Comparison of ENCODE assay signal across 10 mouse cellular contexts in the genomic region with DNA sequence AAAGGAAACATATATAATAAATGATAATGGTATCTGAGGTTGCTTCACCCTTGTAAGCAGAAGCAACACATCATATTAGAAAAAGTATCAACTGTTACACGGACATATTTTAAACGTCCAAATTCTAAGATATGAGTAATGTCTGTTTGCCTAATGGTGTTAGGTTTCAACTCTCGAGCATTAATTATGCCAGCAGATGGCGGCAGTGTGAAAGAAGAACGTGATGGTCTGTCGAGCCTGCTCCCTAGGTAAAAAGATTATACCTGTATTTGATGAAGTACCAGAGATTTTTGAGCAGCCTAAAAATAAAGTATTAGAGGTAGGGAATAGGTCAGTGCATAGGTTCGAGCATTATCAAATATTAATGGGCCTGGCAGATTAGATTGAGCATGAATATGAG. TPM values are rescaled to one million over a fixed set of nuclear protein-coding genes. Genes with fewer than 3 reads are reported as not detected.
DNase-seq lines count a peak whose midpoint lies in the region; ATAC-seq and TF ChIP-seq lines count a peak whose summit lies in the region.
"Had no signal": no experiment of that assay in that cellular context is flagged by ENCODE, and none has a peak within 500 bp of the region (broad histone marks: within the 10 kb centered on the region; RNA-seq: fewer than 3 reads in every experiment).

No protein-coding gene starts in this region.

- ATAC-seq in forebrain, embryonic 12.5 days (ENCODE audit: low FRiP score), result no peak
- ATAC-seq in lung, postnatal 0 days, result 0 out of 2 replicates have a peak, but pooled peaks have one; percentile 41

- no peak overlapping the region for H3K4me3 ChIP-seq in forebrain, embryonic 10.5 days
- no peak overlapping the region for H3K4me3 ChIP-seq in forebrain, embryonic 12.5 days (replicated peaks)
- H3K4me3 ChIP-seq in lung, postnatal 0 days (ENCODE audit: low read depth, low read length), result no peak overlapping the region

- H3K4me1 ChIP-seq in forebrain, embryonic 10.5 days, result no peaks in the 10 kb centered on the region
- no peaks in the 10 kb centered on the region for H3K4me1 ChIP-seq in forebrain, embryonic 12.5 days
- no peaks in the 10 kb centered on the region for H3K4me1 ChIP-seq in lung, postnatal 0 days (ENCODE audit: insufficient read depth, low read depth, low read length)

- H3K27ac ChIP-seq in forebrain, embryonic 10.5 days, result no peak overlapping the region
- H3K27ac ChIP-seq in forebrain, embryonic 12.5 days, result no peak overlapping the region
- no peak overlapping the region for H3K27ac ChIP-seq in lung, postnatal 0 days (ENCODE audit: low read length)

- H3K36me3 ChIP-seq in forebrain, embryonic 10.5 days (replicated peaks), result no peaks in the 10 kb centered on the region
- H3K36me3 ChIP-seq in forebrain, embryonic 12.5 days (replicated peaks), result no peaks in the 10 kb centered on the region
- H3K36me3 ChIP-seq in lung, postnatal 0 days (ENCODE audit: insufficient read depth, low read length), result no peaks in the 10 kb centered on the region

- WGBS in forebrain, embryonic 10.5 days, result 7% methylated on average over 7 of the region's 7 CpGs
- WGBS in forebrain, embryonic 12.5 days, result 9% methylated on average over 7 of the region's 7 CpGs
- 3% methylated on average over 7 of the region's 7 CpGs for WGBS in lung, postnatal 0 days

- TF ChIP-seq EP300 in lung, postnatal 0 days (IDR thresholded peaks at IDR 0.05), result no peak

- no peak overlapping the region for H3K9ac ChIP-seq in forebrain, embryonic 12.5 days
- no peak overlapping the region for H3K9ac ChIP-seq in lung, postnatal 0 days (replicated peaks; ENCODE audit: low read depth)

- TF ChIP-seq CTCF in lung, postnatal 0 days (IDR thresholded peaks at IDR 0.05), result peak; percentile 81

- H3K9me3 ChIP-seq in forebrain, embryonic 10.5 days, result no peaks in the 10 kb centered on the region
- H3K9me3 ChIP-seq in forebrain, embryonic 12.5 days, result no peaks in the 10 kb centered on the region
- H3K9me3 ChIP-seq in lung, postnatal 0 days (ENCODE audit: low read length), result no peaks in the 10 kb centered on the region

- H3K27me3 ChIP-seq in forebrain, embryonic 10.5 days (ENCODE audit: poor library complexity, severe bottlenecking), result no peaks in the 10 kb centered on the region
- no peaks in the 10 kb centered on the region for H3K27me3 ChIP-seq in forebrain, embryonic 12.5 days
- H3K27me3 ChIP-seq in lung, postnatal 0 days (replicated peaks; ENCODE audit: insufficient read depth, low read length), result no peaks in the 10 kb centered on the region

- no peak overlapping the region for H3K4me2 ChIP-seq in forebrain, embryonic 12.5 days
- no peak overlapping the region for H3K4me2 ChIP-seq in lung, postnatal 0 days (replicated peaks; ENCODE audit: low read depth, low read length)

- DNase-seq in forebrain, embryonic 10.5 days (ENCODE audit: extremely low spot score, low spot score), result peak; percentile 23
- peak; percentile 82 for DNase-seq in CD4-positive, CD25-positive, alpha-beta regulatory T cell, adult 2 months (ENCODE audit: low read depth, low spot score)
- DNase-seq in brain, embryonic 18.5 days (ENCODE audit: low read depth, low spot score), result peak; percentile 12
- DNase-seq in forelimb bud, embryonic 11.5 days (ENCODE audit: low read depth, low spot score), result peak; percentile 35
- peak; percentile 85 for DNase-seq in kidney, postnatal 14 days
- peak; percentile 75 for DNase-seq in lung, postnatal 0 days (ENCODE audit: low spot score)
- peak; percentile 51 for DNase-seq in right cerebral cortex, postnatal 4 days

RNA-seq across cellular contexts. Expression of a gene that starts 2.8 kb away (rescaled TPM):
- polyA plus RNA-seq in forebrain, embryonic 10.5 days (2016; fragmentation: Nextera tagmentation; extraction: Ambion mirVana), result 0.07 and 0.14 TPM in 2 replicates
- 0.17 TPM in 1 of 2 replicates, not detected in the other for polyA plus RNA-seq in forebrain, embryonic 12.5 days (2016; fragmentation: Nextera tagmentation; extraction: Ambion mirVana)
- polyA plus RNA-seq in lung, postnatal 0 days (2015; fragmentation: Nextera tagmentation; extraction: Ambion mirVana), result 0.56 and 0.82 TPM in 2 replicates
- polyA plus RNA-seq: C2C12 had no signal

RNA-seq across cellular contexts. Expression of a gene that starts 13.4 kb away (rescaled TPM):
- 42.3 and 49.2 TPM in 2 replicates for polyA plus RNA-seq in forebrain, embryonic 10.5 days (2016; fragmentation: Nextera tagmentation; extraction: Ambion mirVana)
- polyA plus RNA-seq in forebrain, embryonic 12.5 days (2016; fragmentation: Nextera tagmentation; extraction: Ambion mirVana), result 60.5 and 63.3 TPM in 2 replicates
- 19.6 and 21.5 TPM in 2 replicates for polyA plus RNA-seq in lung, postnatal 0 days (2015; fragmentation: Nextera tagmentation; extraction: Ambion mirVana)

RNA-seq across cellular contexts. Expression of a gene that starts 35.6 kb away (rescaled TPM):
- polyA plus RNA-seq in forebrain, embryonic 10.5 days (2016; fragmentation: Nextera tagmentation; extraction: Ambion mirVana), result not detected in 2 replicates
- polyA plus RNA-seq in forebrain, embryonic 12.5 days (2016; fragmentation: Nextera tagmentation; extraction: Ambion mirVana), result not detected in 2 replicates
- not detected in 2 replicates for polyA plus RNA-seq in lung, postnatal 0 days (2015; fragmentation: Nextera tagmentation; extraction: Ambion mirVana)
- polyA plus RNA-seq: C2C12; heart, embryonic 16.5 days had no signal

RNA-seq across cellular contexts. Expression of a gene that starts 47.7 kb away (rescaled TPM):
- not detected in 2 replicates for polyA plus RNA-seq in forebrain, embryonic 10.5 days (2016; fragmentation: Nextera tagmentation; extraction: Ambion mirVana)
- polyA plus RNA-seq in forebrain, embryonic 12.5 days (2016; fragmentation: Nextera tagmentation; extraction: Ambion mirVana), result not detected in 2 replicates
- polyA plus RNA-seq in lung, postnatal 0 days (2015; fragmentation: Nextera tagmentation; extraction: Ambion mirVana), result not detected in 2 replicates
- polyA plus RNA-seq: C2C12; heart, embryonic 16.5 days had no signal

RNA-seq across cellular contexts. Expression of a gene that starts 54.3 kb away (rescaled TPM):
- polyA plus RNA-seq in forebrain, embryonic 10.5 days (2016; fragmentation: Nextera tagmentation; extraction: Ambion mirVana), result 39.6 and 44.9 TPM in 2 replicates
- 31.4 and 35.5 TPM in 2 replicates for polyA plus RNA-seq in forebrain, embryonic 12.5 days (2016; fragmentation: Nextera tagmentation; extraction: Ambion mirVana)
- polyA plus RNA-seq in lung, postnatal 0 days (2015; fragmentation: Nextera tagmentation; extraction: Ambion mirVana), result 90.2 and 94.5 TPM in 2 replicates

Comparison
In these comparisons a context has a peak if more than half of its experiments do, and no peak if none do; other contexts are left out.
1. DNase-seq: peak in every context shown above with its lines; median percentile 85 in kidney, postnatal 14 days; 82 in CD4-positive, CD25-positive, alpha-beta regulatory T cell, adult 2 months; 75 in lung, postnatal 0 days; 51 in right cerebral cortex, postnatal 4 days; 35 in forelimb bud, embryonic 11.5 days; 23 in forebrain, embryonic 10.5 days; 12 in brain, embryonic 18.5 days.